Mouse (Mus musculus) mouse embryonic stem cell (cell line): Measurements from ENCODE around the gene Adgra1.

Experiments
- in situ Hi-C, 2 experiments: fragments of 300-500 bp; cut with MboI; formaldehyde crosslinking; loops; 1 replicate in 1 of 2; 3 replicates in 1 of 2; pipeline ENCODE4 v1.14.3; 2019 to 2020; ENCODE audit warnings: low sequenced_read_pairs in 2 of 2, low pct_unique_long_range_greater_than_20kb in 1 of 2, mixed read lengths in 1 of 2; ENCODE audit not compliant: unreplicated experiment in 1 of 2

The Adgra1 gene

GRCm38 (mm10) chr7:139843140-139843539, 9.2 kb downstream of the Adgra1 start:
- in situ Hi-C loops: no loop called here

GRCm38 (mm10) chr7:139843776-139844175, 9.8 kb downstream of the Adgra1 start:
- in situ Hi-C loops: no loop called here

GRCm38 (mm10) chr7:139845101-139845500, 11.1 kb downstream of the Adgra1 start:
- in situ Hi-C loops: no loop called here

GRCm38 (mm10) chr7:139850152-139850551, 16.2 kb downstream of the Adgra1 start:
- in situ Hi-C loops: no loop called here

GRCm38 (mm10) chr7:139850677-139851076, 16.7 kb downstream of the Adgra1 start:
- in situ Hi-C loops: no loop called here

GRCm38 (mm10) chr7:139851098-139851497, 17.1 kb downstream of the Adgra1 start:
- in situ Hi-C loops: no loop called here

GRCm38 (mm10) chr7:139855261-139855660, 21.3 kb downstream of the Adgra1 start:
- in situ Hi-C loops: no loop called here

GRCm38 (mm10) chr7:139861411-139861810, 27.4 kb downstream of the Adgra1 start:
- in situ Hi-C loops: loop anchor here (5.0 to 10.0 kb wide), 2 partner anchors 157 to 159 kb away; no protein-coding TSS in a partner anchor

GRCm38 (mm10) chr7:139863076-139863475, 29.1 kb downstream of the Adgra1 start:
- in situ Hi-C loops: loop anchor here (5.0 to 10.0 kb wide), 2 partner anchors 158 to 161 kb away; no protein-coding TSS in a partner anchor

- in situ Hi-C loops: loop anchor here (5.0 to 10.0 kb wide), 2 partner anchors 159 to 162 kb away; no protein-coding TSS in a partner anchor
These were observed 30.3 kb downstream of the Adgra1 start for GRCm38 (mm10) chr7:139864253-139864652.

GRCm38 (mm10) chr7:139864871-139865270, 30.9 kb downstream of the Adgra1 start:
- in situ Hi-C loops: loop anchor here (5.0 to 10.0 kb wide), 2 partner anchors 160 to 163 kb away; no protein-coding TSS in a partner anchor

GRCm38 (mm10) chr7:139871014-139871413, 37.0 kb downstream of the Adgra1 start:
- in situ Hi-C loops: no loop called here

GRCm38 (mm10) chr7:139877167-139877792, 43.3 kb downstream of the Adgra1 start:
- in situ Hi-C loops: no loop called here

GRCm38 (mm10) chr7:139878122-139878521, 44.1 kb downstream of the Adgra1 start:
- in situ Hi-C loops: no loop called here

GRCm38 (mm10) chr7:139878621-139879020, 44.6 kb downstream of the Adgra1 start:
- in situ Hi-C loops: no loop called here

GRCm38 (mm10) chr7:139883545-139883944, 49.6 kb downstream of the Adgra1 start:
- in situ Hi-C loops: no loop called here

- in situ Hi-C loops: no loop called here
These were observed 57.8 kb downstream of the Adgra1 start for GRCm38 (mm10) chr7:139891779-139892178.

- in situ Hi-C loops: loop anchor here in 1 of 2 experiments (5.0 kb wide), 1 partner anchor 97 kb away; the partner anchor contains the start of gene Adam8
These were observed 60.9 kb downstream of the Adgra1 start, which contains the start of gene Kndc1 for GRCm38 (mm10) chr7:139894655-139895557. Kndc1 (plus strand) TSS chr7:139894696.

- in situ Hi-C loops: loop anchor here in 1 of 2 experiments (5.0 kb wide), 1 partner anchor 96 kb away; the partner anchor contains the start of gene Adam8
These were observed 62.3 kb downstream of the Adgra1 start for GRCm38 (mm10) chr7:139896271-139896670.
